Mouse (Mus musculus): ENCODE results near the gene Ssxb3.
"Not testable (repeated sequence)": the region's sequence is repeated elsewhere in the genome, so short reads cannot be mapped to it uniquely, and the experiment has no call there.

The Ssxb3 gene

GRCm38 (mm10) chrX:8591716-8592115 lies at the start of gene Ssxb3:
Gene Ssxb3, minus strand, starts transcription at chrX:8591816.
- not testable (repeated sequence) for DNase-seq (ENCODE audit: low spot score in 2 of 2)

- DNase-seq (ENCODE audit: low spot score in 2 of 2): not testable (repeated sequence)
Observed at GRCm38 (mm10) chrX:8548155-8548554, 43.5 kb downstream of the Ssxb3 start, which contains the start of gene Ssxb6. Gene Ssxb6, minus strand, starts transcription at chrX:8548255.
